Comparison of ENCODE assay signal across 8 mouse cellular contexts in genomic region chr8:124896010-124896631, GRCm38 (mm10). TPM values are rescaled to one million over a fixed set of nuclear protein-coding genes. Genes with fewer than 3 reads are reported as not detected.
DNase-seq lines count a peak whose midpoint lies in the region; ATAC-seq and TF ChIP-seq lines count a peak whose summit lies in the region.

No protein-coding gene starts in this region.

- H3K36me3 ChIP-seq in intestine, embryonic 15.5 days = peaks cover 23% of the 10 kb centered on the region; the same call in 1 of the 2 replicates
- H3K36me3 ChIP-seq in neural tube, embryonic 12.5 days = peaks cover 43% of the 10 kb centered on the region

- WGBS in intestine, embryonic 15.5 days = 69% methylated on average over 26 of the region's 26 CpGs
- WGBS in neural tube, embryonic 12.5 days = 88% methylated on average over 26 of the region's 26 CpGs

- H3K9me3 ChIP-seq in intestine, embryonic 15.5 days = no peaks in the 10 kb centered on the region
- H3K9me3 ChIP-seq in neural tube, embryonic 12.5 days = no peaks in the 10 kb centered on the region

- ATAC-seq in intestine, embryonic 15.5 days = peak; percentile 8; the same call in 1 of the 2 replicates
- ATAC-seq in neural tube, embryonic 12.5 days (ENCODE audit: low FRiP score, low read depth) = no peak

- no peaks in the 10 kb centered on the region for H3K27me3 ChIP-seq in intestine, embryonic 15.5 days (replicated peaks)
- H3K27me3 ChIP-seq in neural tube, embryonic 12.5 days (replicated peaks) = no peaks in the 10 kb centered on the region

- peak overlapping the region; percentile 97 for H3K27ac ChIP-seq in gastrocnemius, adult 2 months
- peak overlapping the region; percentile 77; the same call in 1 of the 2 replicates for H3K27ac ChIP-seq in intestine, embryonic 15.5 days
- H3K27ac ChIP-seq in neural tube, embryonic 12.5 days = no peak overlapping the region

- peaks cover 23% of the 10 kb centered on the region for H3K4me1 ChIP-seq in intestine, embryonic 15.5 days (replicated peaks)
- peaks cover 35% of the 10 kb centered on the region for H3K4me1 ChIP-seq in neural tube, embryonic 12.5 days

- H3K9ac ChIP-seq in intestine, embryonic 15.5 days = peak overlapping the region; percentile 74
- H3K9ac ChIP-seq in neural tube, embryonic 12.5 days = peak overlapping the region; percentile 86; the same call in 1 of the 2 replicates

- TF ChIP-seq CTCF in gastrocnemius, adult 2 months (IDR thresholded peaks at IDR 0.05) = no peak

- H3K4me2 ChIP-seq in intestine, embryonic 15.5 days (replicated peaks) = peak overlapping the region; percentile 90
- H3K4me2 ChIP-seq in neural tube, embryonic 12.5 days (replicated peaks) = peak overlapping the region; percentile 99

- intact Hi-C loops in gastrocnemius, adult 2 months (cut with DNase I) = loop anchor here (2.0 to 5.0 kb wide), 2 partner anchors 117 to 141 kb away; partner anchors contain the start of gene Tsnax

- peak; percentile 34 for DNase-seq in gastrocnemius, adult 2 months
- DNase-seq in gastrocnemius, postnatal 10 days = no peak
- DNase-seq in thymus, postnatal 14 days = peak; percentile 9
- no peak for DNase-seq in thymus, postnatal 0 days (ENCODE audit: low spot score)
- no peak for DNase-seq in frontal cortex, postnatal 10 days (ENCODE audit: low spot score in 2 of 2)
- no peak for DNase-seq in c-Kit-positive CD71-positive TER-119-positive erythroid progenitor cells, embryonic 14.5 days (ENCODE audit: low spot score)

- peak overlapping the region; percentile 100 for H3K4me3 ChIP-seq in gastrocnemius, adult 2 months
- peak overlapping the region; percentile 88 for H3K4me3 ChIP-seq in intestine, embryonic 15.5 days (replicated peaks)
- H3K4me3 ChIP-seq in neural tube, embryonic 12.5 days = peak overlapping the region; percentile 96

RNA-seq across cellular contexts. Expression of gene Exoc8, which starts 1.4 kb away (rescaled TPM):
- total RNA-seq in gastrocnemius, adult 2 months (2021) = 1 to 10 TPM; 7.6 to 7.8 TPM
- 1 to 10 TPM; 8.0 to 8.7 TPM for total RNA-seq in gastrocnemius, postnatal 10 days (2021)
- 7.0 and 9.2 TPM in 2 replicates for polyA plus RNA-seq in thymus, postnatal 0 days (2015; fragmentation: Nextera tagmentation; extraction: Ambion mirVana)
- polyA plus RNA-seq in intestine, embryonic 15.5 days (2015; fragmentation: Nextera tagmentation; extraction: Ambion mirVana) = 7.5 and 7.8 TPM in 2 replicates
- polyA plus RNA-seq in neural tube, embryonic 12.5 days (2016; fragmentation: Nextera tagmentation; extraction: Ambion mirVana) = 15.4 and 17.3 TPM in 2 replicates

RNA-seq across cellular contexts. Expression of gene Sprtn, which starts 1.6 kb away (rescaled TPM):
- total RNA-seq in gastrocnemius, adult 2 months (2021) = 1 to 10 TPM; 6.7 to 7.5 TPM
- 10 to 100 TPM in 1 of 2 experiments, 1 to 10 TPM in 1; 9.6 to 10.7 TPM for total RNA-seq in gastrocnemius, postnatal 10 days (2021)
- polyA plus RNA-seq in thymus, postnatal 0 days (2015; fragmentation: Nextera tagmentation; extraction: Ambion mirVana) = 11.0 and 13.5 TPM in 2 replicates
- polyA plus RNA-seq in intestine, embryonic 15.5 days (2015; fragmentation: Nextera tagmentation; extraction: Ambion mirVana) = 8.4 and 8.5 TPM in 2 replicates
- 12.6 and 15.1 TPM in 2 replicates for polyA plus RNA-seq in neural tube, embryonic 12.5 days (2016; fragmentation: Nextera tagmentation; extraction: Ambion mirVana)

RNA-seq across cellular contexts. Expression of gene 2810004N23Rik, which starts 33.2 kb away (rescaled TPM):
- total RNA-seq in gastrocnemius, adult 2 months (2021) = 10 to 100 TPM; 29.7 to 34.0 TPM
- 10 to 100 TPM; 32.7 to 33.3 TPM for total RNA-seq in gastrocnemius, postnatal 10 days (2021)
- polyA plus RNA-seq in thymus, postnatal 0 days (2015; fragmentation: Nextera tagmentation; extraction: Ambion mirVana) = 39.1 and 42.3 TPM in 2 replicates
- 44.8 and 48.6 TPM in 2 replicates for polyA plus RNA-seq in intestine, embryonic 15.5 days (2015; fragmentation: Nextera tagmentation; extraction: Ambion mirVana)
- polyA plus RNA-seq in neural tube, embryonic 12.5 days (2016; fragmentation: Nextera tagmentation; extraction: Ambion mirVana) = 40.2 and 42.6 TPM in 2 replicates

RNA-seq across cellular contexts. Expression of gene Gnpat, which starts 33.3 kb away (rescaled TPM):
- total RNA-seq in gastrocnemius, adult 2 months (2021) = 100 to 1,000 TPM; 157 to 173 TPM
- total RNA-seq in gastrocnemius, postnatal 10 days (2021) = 10 to 100 TPM; 92.7 to 98.3 TPM
- 78.2 and 78.9 TPM in 2 replicates for polyA plus RNA-seq in thymus, postnatal 0 days (2015; fragmentation: Nextera tagmentation; extraction: Ambion mirVana)
- 82.6 and 83.9 TPM in 2 replicates for polyA plus RNA-seq in intestine, embryonic 15.5 days (2015; fragmentation: Nextera tagmentation; extraction: Ambion mirVana)
- 111 and 113 TPM in 2 replicates for polyA plus RNA-seq in neural tube, embryonic 12.5 days (2016; fragmentation: Nextera tagmentation; extraction: Ambion mirVana)

RNA-seq across cellular contexts. Expression of gene Egln1, which starts 53.0 kb away (rescaled TPM):
- 100 to 1,000 TPM; 159 to 192 TPM for total RNA-seq in gastrocnemius, adult 2 months (2021)
- total RNA-seq in gastrocnemius, postnatal 10 days (2021) = 10 to 100 TPM; 60.0 to 71.9 TPM
- 13.0 and 15.3 TPM in 2 replicates for polyA plus RNA-seq in thymus, postnatal 0 days (2015; fragmentation: Nextera tagmentation; extraction: Ambion mirVana)
- 14.0 and 14.4 TPM in 2 replicates for polyA plus RNA-seq in intestine, embryonic 15.5 days (2015; fragmentation: Nextera tagmentation; extraction: Ambion mirVana)
- polyA plus RNA-seq in neural tube, embryonic 12.5 days (2016; fragmentation: Nextera tagmentation; extraction: Ambion mirVana) = 17.4 and 18.2 TPM in 2 replicates

Comparison
In these comparisons a context has a peak if more than half of its experiments do, and no peak if none do; other contexts are left out.
1. DNase-seq: peak in gastrocnemius, adult 2 months (single experiment) and thymus, postnatal 14 days (single experiment); none in gastrocnemius, postnatal 10 days (single experiment), thymus, postnatal 0 days (single experiment), frontal cortex, postnatal 10 days (0 of 2) and c-Kit-positive CD71-positive TER-119-positive erythroid progenitor cells, embryonic 14.5 days (single experiment).
2. Peak in every context shown above with its lines, with median percentiles within 50 percentile points of each other: H3K4me3 ChIP-seq.